Mouse (Mus musculus) cerebellum, adult 2 months (tissue): ENCODE results near the gene Prkcb. TPM values are rescaled to one million over a fixed set of nuclear protein-coding genes. Genes with fewer than 3 reads are reported as not detected.

ENCODE experiments used
- DNase-seq, 2 experiments: peaks; one replicate each; pipeline ENCODE4 v3.0.0; 2021
- H3K27ac ChIP-seq: fragments of 200-500 bp; 2 replicates; pipeline ENCODE4 v1.5.1; 2012; ENCODE audit warnings: low read length, control low read depth, inconsistent platforms; ENCODE audit not compliant: insufficient read depth
- H3K27me3 ChIP-seq: fragments of 200-500 bp; 2 replicates; pipeline ENCODE4 v1.6.1; 2012; ENCODE audit warnings: inconsistent platforms, mild to moderate bottlenecking, low read length, moderate library complexity; ENCODE audit not compliant: control insufficient read depth, insufficient read depth
- H3K4me1 ChIP-seq: fragments of 200-500 bp; 2 replicates; pipeline ENCODE4 v1.6.1; 2011; ENCODE audit warnings: low read length; ENCODE audit not compliant: control insufficient read depth, insufficient read depth
- H3K4me3 ChIP-seq: fragments of 200-500 bp; replicated peaks from 2 replicates; pipeline ENCODE3; 2011; ENCODE audit warnings: mild to moderate bottlenecking, low read depth, low read length, control low read depth; ENCODE audit not compliant: insufficient read depth
- CTCF ChIP-seq: fragments of 200-500 bp; IDR thresholded peaks from 2 replicates; pipeline ENCODE4 v1.5.1; 2011; ENCODE audit warnings: low read depth, mild to moderate bottlenecking, control low read depth, low read length, moderate library complexity, borderline replicate concordance; ENCODE audit not compliant: insufficient read depth
- POLR2A ChIP-seq: fragments of 200-500 bp; IDR thresholded peaks from 2 replicates; pipeline ENCODE4 v1.6.1; 2011; ENCODE audit warnings: low read length, control low read depth, borderline replicate concordance; ENCODE audit not compliant: insufficient read depth
- WGBS: fragments of 180-500 bp; shearing (Covaris S2); methylation state at CpG from one replicate; pipeline ENCODE4 v1.1.7; 2018; 5-methylcytosine and 5-hydroxymethylcytosine counted together
- polyA plus RNA-seq: library from polyadenylated mRNA; depleted of rRNA; stranded (reverse); fragments of >200 nt; gene quantifications from 2 replicates; pipeline ENCODE4 v1.2.3, GENCODE M21; 2012

The Prkcb gene
- polyA plus RNA-seq, 1 experiment = 311 TPM

DNA sequence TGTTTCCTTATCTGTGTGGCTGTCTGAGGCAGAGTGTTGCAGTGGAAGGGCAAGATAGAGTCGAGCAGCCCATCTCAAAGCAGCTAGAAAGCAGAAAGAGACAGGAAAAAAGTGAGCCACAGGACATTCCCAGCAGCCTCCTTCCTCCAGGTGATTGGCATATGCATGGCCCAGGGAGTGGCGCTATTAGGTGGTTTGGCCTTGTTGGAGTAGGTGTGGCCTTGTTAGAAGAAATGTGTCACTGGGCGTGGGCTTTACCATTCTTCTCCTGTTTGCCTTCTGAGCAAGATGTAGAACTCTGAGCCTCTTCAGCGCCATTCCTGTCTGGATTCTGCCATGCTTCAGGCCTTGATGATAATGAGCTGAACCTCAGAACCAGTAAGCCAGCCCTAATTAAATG is 325.3 kb downstream of the Prkcb start:
- no peak overlapping the region for H3K4me3 ChIP-seq
- TF ChIP-seq POLR2A (no peak), CTCF (no peak)
- no peak for DNase-seq
- H3K27me3 ChIP-seq = no peaks in the 10 kb centered on the region
- no peak overlapping the region for H3K27ac ChIP-seq
- H3K4me1 ChIP-seq = no peaks in the 10 kb centered on the region; the same call in 1 of the 2 replicates
- 85% methylated on average over 4 of the region's 4 CpGs for WGBS

DNA sequence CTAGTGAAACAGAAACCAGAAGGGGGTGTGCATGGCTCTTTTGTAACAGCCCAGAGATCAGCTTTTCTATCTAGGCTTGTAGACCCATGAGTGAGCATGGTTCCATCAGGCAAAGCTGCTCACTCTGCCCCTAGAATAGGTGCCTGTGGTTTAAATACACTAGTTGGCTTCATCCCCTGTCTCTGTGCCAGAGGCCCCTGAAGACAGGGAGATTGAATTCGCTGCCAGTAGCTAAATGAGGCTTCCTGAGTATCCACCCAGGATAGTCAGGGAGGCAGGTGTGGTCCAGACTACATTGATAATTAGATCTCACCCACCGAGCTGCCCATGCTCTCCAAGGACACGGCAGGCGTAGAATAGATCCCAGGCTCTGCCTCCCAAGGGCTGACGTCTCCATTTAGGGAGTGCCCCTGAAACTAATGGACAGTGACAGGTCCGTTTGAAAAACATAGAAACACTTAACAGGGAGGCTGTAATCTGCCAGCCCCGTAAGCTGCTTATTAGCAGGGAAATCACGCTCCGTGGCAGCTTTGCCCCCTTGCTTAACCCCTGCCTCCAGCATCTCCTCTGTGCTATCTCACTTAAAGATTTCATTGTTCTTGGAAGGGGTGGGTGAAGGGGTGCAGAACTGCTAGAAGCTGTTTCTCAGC is 333.7 kb downstream of the Prkcb start:
- H3K4me3 ChIP-seq = no peak overlapping the region
- peaks cover 8% of the 10 kb centered on the region; the same call in 1 of the 2 replicates for H3K4me1 ChIP-seq
- 12% methylated on average over 9 of the region's 9 CpGs for WGBS
- no peak for TF ChIP-seq CTCF
- peak; percentile 39 to 62 for DNase-seq
- H3K27ac ChIP-seq = no peak overlapping the region
- no peaks in the 10 kb centered on the region for H3K27me3 ChIP-seq

DNA sequence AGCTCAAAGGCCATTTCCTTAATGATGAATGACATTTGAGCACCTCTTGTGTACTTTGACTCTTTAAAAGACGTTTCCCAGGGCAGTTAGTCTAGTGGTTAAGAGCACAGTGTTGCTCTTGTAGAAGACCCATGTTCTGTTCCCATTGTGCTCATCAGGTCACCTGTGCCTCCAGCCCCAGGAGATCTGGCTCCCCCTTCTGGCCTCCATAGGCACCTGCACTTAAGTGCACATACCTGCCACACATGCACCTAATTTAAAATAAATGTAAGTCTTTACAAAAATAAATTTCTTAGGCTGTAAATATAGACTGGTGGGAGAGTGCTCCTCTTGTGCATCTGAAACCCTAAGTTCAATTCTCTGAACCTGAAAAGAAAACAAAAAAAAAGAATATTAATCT is 335.2 kb downstream of the Prkcb start:
- TF ChIP-seq CTCF (no peak), POLR2A (no peak)
- H3K4me1 ChIP-seq = peaks cover 8% of the 10 kb centered on the region; the same call in 1 of the 2 replicates
- DNase-seq = no peak
- 88% methylated on average over 1 of the region's 1 CpGs for WGBS
- no peak overlapping the region for H3K27ac ChIP-seq
- no peak overlapping the region for H3K4me3 ChIP-seq
- H3K27me3 ChIP-seq = no peaks in the 10 kb centered on the region

DNA sequence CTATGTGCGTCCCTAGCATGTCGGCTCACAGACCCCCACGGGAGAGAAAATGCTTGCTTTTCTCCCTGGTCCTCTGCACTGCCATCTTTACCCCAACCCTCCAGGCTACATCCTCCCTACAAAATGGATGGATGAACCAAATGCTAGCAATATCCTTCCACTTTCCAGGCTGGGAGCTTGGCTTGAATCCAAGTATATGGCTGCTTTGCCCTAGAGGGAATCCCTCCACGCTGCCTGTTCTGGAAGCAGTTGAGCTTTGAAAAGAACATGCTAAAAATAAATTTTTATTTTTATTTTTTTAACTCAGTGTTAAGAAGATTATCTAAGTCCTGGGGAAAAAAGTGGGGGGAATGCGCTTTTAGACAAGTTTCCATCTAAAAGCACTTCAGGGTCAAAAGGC is 339.5 kb downstream of the Prkcb start:
- WGBS = 83% methylated on average over 5 of the region's 5 CpGs
- Histone ChIP-seq H3K4me3 (no peak overlapping the region), H3K27me3 (no peaks in the 10 kb centered on the region), H3K27ac (no peak overlapping the region), H3K4me1 (peaks cover 6% of the 10 kb centered on the region)
- peak in 1 of 2 experiments; percentile 24 for DNase-seq
- TF ChIP-seq CTCF (no peak), POLR2A (no peak)

DNA sequence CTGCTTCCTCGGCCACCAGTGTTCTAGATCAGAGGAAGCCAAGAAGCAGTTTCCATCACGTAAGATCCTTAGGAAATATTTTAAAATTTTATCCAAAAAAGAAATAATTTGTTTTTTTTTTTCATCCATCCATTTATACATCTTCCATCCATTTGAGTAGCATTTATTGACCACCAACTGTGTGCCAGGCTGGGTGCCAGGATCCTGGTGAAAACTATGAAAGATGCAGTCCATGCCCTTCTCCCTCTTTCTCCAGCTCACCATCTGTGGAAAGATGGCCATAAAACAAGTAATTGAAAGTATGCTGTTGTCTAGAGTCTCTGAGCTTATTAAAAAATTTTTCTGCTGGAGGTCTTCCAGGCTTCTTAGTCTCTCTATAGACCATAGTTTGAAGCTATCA is 341.8 kb downstream of the Prkcb start:
- DNase-seq = peak; percentile 60 to 62

DNA sequence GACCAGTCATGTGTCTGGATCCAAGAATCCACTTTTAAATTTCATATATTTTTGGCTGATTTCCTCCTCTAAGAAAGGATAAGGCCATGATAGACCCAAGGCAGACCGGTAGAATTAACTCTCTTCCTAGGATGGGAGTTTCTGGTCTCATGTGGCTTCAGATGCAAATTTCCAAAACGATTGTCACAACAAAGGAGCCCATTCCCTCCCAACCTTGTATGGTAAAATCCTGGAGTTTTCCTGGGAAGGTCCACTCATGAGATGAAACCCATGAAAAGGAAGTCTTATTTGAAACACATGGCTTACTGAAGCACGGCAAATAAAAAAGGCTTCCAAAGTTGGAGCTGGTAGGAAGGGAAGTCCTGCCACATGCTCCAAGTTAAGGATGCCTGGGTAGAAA is 342.6 kb downstream of the Prkcb start:
- TF ChIP-seq POLR2A = no peak
- TF ChIP-seq CTCF = no peak
- no peak overlapping the region for H3K27ac ChIP-seq
- no peak for DNase-seq
- peaks cover 6% of the 10 kb centered on the region for H3K4me1 ChIP-seq
- H3K27me3 ChIP-seq = no peaks in the 10 kb centered on the region
- 78% methylated on average over 3 of the region's 3 CpGs for WGBS
- H3K4me3 ChIP-seq = no peak overlapping the region

More for the DNA sequence above, 341.8 kb downstream of the Prkcb start:
- H3K27ac ChIP-seq = no peak overlapping the region
- no peak overlapping the region for H3K4me3 ChIP-seq
- WGBS = 66% methylated on average over 2 of the region's 2 CpGs
- no peak for TF ChIP-seq POLR2A
- TF ChIP-seq CTCF = no peak
- H3K4me1 ChIP-seq = peaks cover 6% of the 10 kb centered on the region
- H3K27me3 ChIP-seq = no peaks in the 10 kb centered on the region

DNA sequence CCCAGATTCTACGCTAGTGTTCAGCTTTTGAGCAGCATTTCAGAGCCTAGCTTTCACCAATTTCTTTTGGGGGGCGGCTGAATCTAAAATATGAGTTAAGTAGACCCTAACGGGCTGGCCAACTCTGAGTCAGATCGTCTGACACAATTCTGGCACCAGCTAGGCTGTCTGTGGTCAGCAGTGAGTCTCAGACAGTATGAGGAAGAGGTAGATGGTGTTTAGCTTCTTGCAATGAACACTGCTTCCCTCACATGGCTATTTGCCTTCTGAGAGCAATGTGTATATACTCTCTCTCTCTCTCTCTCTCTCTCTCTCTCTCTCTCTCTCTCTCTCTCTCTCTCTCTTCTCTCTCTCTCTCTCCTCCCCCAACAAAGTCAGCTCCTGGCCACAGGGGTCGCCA is 344.4 kb downstream of the Prkcb start:
- H3K27ac ChIP-seq = no peak overlapping the region

DNA sequence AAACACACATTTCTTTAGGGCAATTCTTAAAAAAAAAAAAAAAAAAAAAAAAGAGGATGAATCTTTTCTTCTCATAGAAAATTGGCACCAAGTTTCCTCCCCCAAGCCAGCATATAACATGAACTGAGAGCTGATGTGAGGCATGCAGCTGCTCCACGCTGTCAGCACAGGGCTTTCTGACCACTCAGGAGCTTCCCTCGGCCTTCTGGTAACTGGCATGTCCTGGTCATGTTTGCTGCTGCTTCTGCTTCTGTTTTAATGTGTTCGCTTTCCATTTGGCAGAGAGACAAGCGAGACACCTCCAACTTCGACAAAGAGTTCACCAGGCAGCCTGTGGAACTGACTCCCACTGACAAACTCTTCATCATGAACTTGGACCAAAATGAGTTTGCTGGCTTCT is 344.9 kb downstream of the Prkcb start:
- no peak for TF ChIP-seq POLR2A
- no peak for TF ChIP-seq CTCF
- H3K27me3 ChIP-seq = no peaks in the 10 kb centered on the region
- WGBS = 63% methylated on average over 5 of the region's 5 CpGs

More for the DNA sequence above, 344.4 kb downstream of the Prkcb start:
- WGBS = 64% methylated on average over 5 of the region's 5 CpGs
- Histone ChIP-seq H3K27me3 (no peaks in the 10 kb centered on the region), H3K4me3 (no peak overlapping the region), H3K4me1 (peaks cover 6% of the 10 kb centered on the region)
- no peak for TF ChIP-seq CTCF
- no peak for TF ChIP-seq POLR2A
- no peak for DNase-seq

DNA sequence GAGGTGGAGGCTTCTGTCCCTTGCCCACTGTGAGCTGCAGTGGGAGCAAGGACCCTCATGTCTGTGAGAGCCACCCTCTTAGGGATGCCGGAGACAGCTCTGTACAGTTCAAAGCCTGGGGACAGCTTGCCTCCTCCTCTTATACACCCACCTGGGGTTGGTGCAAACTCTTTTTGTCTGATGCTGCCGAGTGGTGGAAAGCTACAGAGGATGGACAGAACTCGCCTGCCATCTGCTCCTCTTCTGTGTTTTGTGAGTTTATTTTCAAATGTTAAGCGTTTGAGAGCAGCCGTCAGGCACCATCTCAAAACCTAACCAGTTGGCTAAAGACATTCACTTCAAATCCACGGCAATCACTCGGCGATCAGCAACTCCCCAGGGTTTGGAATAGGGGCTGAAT is 355.1 kb downstream of the Prkcb start:
- no peaks in the 10 kb centered on the region for H3K4me1 ChIP-seq
- H3K4me3 ChIP-seq = no peak overlapping the region
- TF ChIP-seq CTCF = no peak
- WGBS = 80% methylated on average over 8 of the region's 8 CpGs
- no peak overlapping the region for H3K27ac ChIP-seq
- no peak for DNase-seq
- H3K27me3 ChIP-seq = no peaks in the 10 kb centered on the region

More for the DNA sequence above, 344.9 kb downstream of the Prkcb start:
- no peak for DNase-seq
- H3K27ac ChIP-seq = no peak overlapping the region
- peaks cover 6% of the 10 kb centered on the region for H3K4me1 ChIP-seq
- H3K4me3 ChIP-seq = no peak overlapping the region
